Mouse (Mus musculus) embryonic facial prominence, embryonic 14.5 days (tissue): ENCODE results near the gene Synj2. TPM values are rescaled to one million over a fixed set of nuclear protein-coding genes. Genes with fewer than 3 reads are reported as not detected.

Source experiments
- ATAC-seq: fragments of 200-750 bp; cut with Nextera tagmentation; 2 replicates; pipeline ENCODE4 v1.8.0; 2017; ENCODE audit warnings: low read depth, moderate number of reproducible peaks, moderate TSS enrichment
- DNase-seq: peaks from one replicate; pipeline ENCODE4 v3.0.0-alpha.2; 2015; ENCODE audit warnings: low spot score
- H3K27ac ChIP-seq: fragments of 300-500 bp; sonication (generic); replicated peaks from 2 replicates; pipeline ENCODE4 v1.5.1; 2014; ENCODE audit warnings: low read depth, mild to moderate bottlenecking, low read length, moderate library complexity
- H3K27me3 ChIP-seq: fragments of 300-500 bp; sonication (generic); replicated peaks from 2 replicates; pipeline ENCODE4 v1.6.1; 2014; ENCODE audit warnings: low read length; ENCODE audit not compliant: control insufficient read depth, insufficient read depth
- H3K36me3 ChIP-seq: fragments of 300-500 bp; sonication (generic); 2 replicates; pipeline ENCODE4 v1.6.1; 2014; ENCODE audit warnings: low read length, mixed read lengths; ENCODE audit not compliant: control insufficient read depth, insufficient read depth
- H3K4me1 ChIP-seq: fragments of 300-500 bp; sonication (generic); 2 replicates; pipeline ENCODE4 v1.6.1; 2014; ENCODE audit warnings: antibody characterized with exemption, low read length; ENCODE audit not compliant: control insufficient read depth, insufficient read depth
- H3K4me2 ChIP-seq: fragments of 300-500 bp; sonication (generic); 2 replicates; pipeline ENCODE4 v1.6.1; 2014; ENCODE audit warnings: low read depth, mild to moderate bottlenecking, low read length, moderate library complexity, mixed read lengths
- H3K4me3 ChIP-seq: fragments of 300-500 bp; sonication (generic); 2 replicates; pipeline ENCODE4 v1.5.1; 2014; ENCODE audit warnings: low read depth, mild to moderate bottlenecking, low read length
- H3K9ac ChIP-seq: fragments of 300-500 bp; sonication (generic); 2 replicates; pipeline ENCODE4 v1.6.1; 2014; ENCODE audit warnings: low read depth, mild to moderate bottlenecking, low read length, moderate library complexity, mixed read lengths
- H3K9me3 ChIP-seq: fragments of 300-500 bp; sonication (generic); 2 replicates; pipeline ENCODE4 v1.6.1; 2016; ENCODE audit warnings: low read length; ENCODE audit not compliant: control insufficient read depth
- WGBS: fragments of 180-500 bp; shearing (Covaris S2); extraction: QIAGEN DNeasy Blood & Tissue Kit; methylation state at CpG from one replicate; pipeline ENCODE4 v1.1.7; 2014; 5-methylcytosine and 5-hydroxymethylcytosine counted together
- polyA plus RNA-seq: library from polyadenylated mRNA; unstranded; fragments of >200 nt; fragmentation: Nextera tagmentation; extraction: Ambion mirVana; gene quantifications from 2 replicates; pipeline ENCODE4 v1.2.1, GENCODE M21; 2014

Gene Synj2
- polyA plus RNA-seq, 1 experiment from 2014 or later, result 4.7 TPM

GRCm38 (mm10) chr17:5996589-5996988 lies 55.5 kb downstream of the Synj2 start:
- WGBS, result 63% methylated on average over 14 of the region's 14 CpGs
- Histone ChIP-seq H3K9ac (no peak overlapping the region), H3K36me3 (no peaks in the 10 kb centered on the region), H3K27ac (no peak overlapping the region), H3K4me2 (no peak overlapping the region), H3K9me3 (no peaks in the 10 kb centered on the region), H3K4me3 (no peak overlapping the region), H3K4me1 (0 out of 2 replicates have a peak, but pooled peaks cover 2% of the 10 kb centered on the region), H3K27me3 (no peaks in the 10 kb centered on the region)
- no peak for DNase-seq
- ATAC-seq, result no peak

GRCm38 (mm10) chr17:5997380-5998234 lies 56.5 kb downstream of the Synj2 start:
- 72% methylated on average over 16 of the region's 16 CpGs for WGBS
- 0 out of 2 replicates have a peak, but pooled peaks cover 2% of the 10 kb centered on the region for H3K4me1 ChIP-seq
- H3K4me2 ChIP-seq, result no peak overlapping the region
- no peaks in the 10 kb centered on the region for H3K9me3 ChIP-seq
- no peak for ATAC-seq
- H3K27ac ChIP-seq, result no peak overlapping the region
- H3K4me3 ChIP-seq, result no peak overlapping the region
- H3K27me3 ChIP-seq, result no peaks in the 10 kb centered on the region
- no peak overlapping the region for H3K9ac ChIP-seq
- no peak for DNase-seq
- no peaks in the 10 kb centered on the region for H3K36me3 ChIP-seq

DNA sequence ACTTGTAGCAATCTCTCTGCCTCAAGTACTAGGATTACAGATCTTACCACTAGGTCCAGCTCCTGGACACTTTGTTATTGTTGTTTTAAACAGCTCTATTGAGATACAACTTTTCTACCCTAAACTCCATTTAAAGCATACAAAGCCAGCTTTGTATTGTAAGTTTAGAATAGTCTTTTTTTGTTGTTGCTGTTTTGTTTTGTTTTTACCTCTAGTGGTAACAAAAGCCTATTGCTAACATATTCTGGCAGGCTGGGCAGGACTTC lies 57.1 kb downstream of the Synj2 start:
- Histone ChIP-seq H3K4me1 (0 out of 2 replicates have a peak, but pooled peaks cover 2% of the 10 kb centered on the region), H3K36me3 (no peaks in the 10 kb centered on the region), H3K9ac (no peak overlapping the region), H3K27ac (no peak overlapping the region), H3K27me3 (no peaks in the 10 kb centered on the region), H3K4me2 (no peak overlapping the region), H3K9me3 (no peaks in the 10 kb centered on the region), H3K4me3 (no peak overlapping the region)
- ATAC-seq, result no peak
- DNase-seq, result no peak

- no peaks in the 10 kb centered on the region for H3K9me3 ChIP-seq
- 73% methylated on average over 5 of the region's 5 CpGs for WGBS
- no peaks in the 10 kb centered on the region for H3K27me3 ChIP-seq
- H3K4me3 ChIP-seq, result no peak overlapping the region
- no peak overlapping the region for H3K4me2 ChIP-seq
- ATAC-seq (no peak), DNase-seq (no peak)
- no peak overlapping the region for H3K27ac ChIP-seq
- no peak overlapping the region for H3K9ac ChIP-seq
- H3K36me3 ChIP-seq, result no peaks in the 10 kb centered on the region
- 0 out of 2 replicates have a peak, but pooled peaks cover 2% of the 10 kb centered on the region for H3K4me1 ChIP-seq
Measured at GRCm38 (mm10) chr17:5999039-5999543, 58.0 kb downstream of the Synj2 start.

- WGBS, result 77% methylated on average over 8 of the region's 8 CpGs
Measured at GRCm38 (mm10) chr17:6000864-6001319, 59.8 kb downstream of the Synj2 start.

DNA sequence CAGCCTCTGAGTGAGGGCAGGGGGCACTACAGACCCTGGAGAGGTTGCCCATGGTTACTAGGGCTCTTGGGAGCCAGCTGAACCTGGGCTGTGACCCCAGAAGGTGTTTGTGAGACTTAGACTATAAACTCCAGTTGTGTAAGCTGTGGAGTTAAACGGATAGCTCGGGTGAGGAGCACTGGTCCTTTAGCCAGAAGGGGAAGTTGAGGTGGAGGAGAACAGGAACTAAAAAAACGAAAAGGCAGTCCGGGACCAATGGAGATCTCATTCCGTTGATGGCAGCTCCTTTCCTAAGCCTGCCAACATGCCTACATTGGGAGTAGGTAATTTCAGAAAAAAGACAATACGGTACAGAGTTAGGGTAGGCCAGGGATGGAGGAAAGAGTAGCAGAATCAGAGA lies 60.3 kb downstream of the Synj2 start:
- Histone ChIP-seq H3K4me1 (peaks cover 14% of the 10 kb centered on the region), H3K4me3 (no peak overlapping the region), H3K27me3 (no peaks in the 10 kb centered on the region), H3K9me3 (no peaks in the 10 kb centered on the region), H3K4me2 (no peak overlapping the region), H3K9ac (no peak overlapping the region), H3K27ac (no peak overlapping the region), H3K36me3 (no peaks in the 10 kb centered on the region)
- DNase-seq (no peak), ATAC-seq (no peak)
- WGBS, result 79% methylated on average over 6 of the region's 6 CpGs

More at GRCm38 (mm10) chr17:6000864-6001319, 59.8 kb downstream of the Synj2 start:
- ATAC-seq, result no peak
- H3K9ac ChIP-seq, result no peak overlapping the region
- H3K36me3 ChIP-seq, result no peaks in the 10 kb centered on the region
- no peaks in the 10 kb centered on the region for H3K9me3 ChIP-seq
- H3K27ac ChIP-seq, result no peak overlapping the region
- H3K4me2 ChIP-seq, result no peak overlapping the region
- H3K4me1 ChIP-seq, result peaks cover 11% of the 10 kb centered on the region
- no peak overlapping the region for H3K4me3 ChIP-seq
- no peak for DNase-seq
- no peaks in the 10 kb centered on the region for H3K27me3 ChIP-seq

DNA sequence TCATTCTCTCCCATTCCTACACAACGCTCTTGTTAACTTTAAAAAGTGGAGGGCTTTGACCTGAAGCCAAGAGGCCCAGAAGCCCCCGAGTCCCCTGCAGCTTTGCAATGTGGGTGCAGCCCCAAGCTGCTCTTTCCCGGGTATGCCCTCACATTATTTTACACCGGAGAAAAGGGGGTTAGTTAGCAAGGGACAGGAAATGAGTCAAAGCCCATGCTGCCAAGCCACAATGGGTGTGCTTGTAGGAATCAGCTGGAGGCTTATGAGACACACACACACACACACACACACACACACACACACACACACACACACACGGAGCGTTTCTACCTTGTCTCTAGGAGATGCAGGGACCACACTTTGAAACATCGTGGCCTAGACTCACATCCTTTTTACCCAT lies 60.8 kb downstream of the Synj2 start:
- Histone ChIP-seq H3K4me2 (no peak overlapping the region), H3K4me1 (peaks cover 16% of the 10 kb centered on the region), H3K9me3 (no peaks in the 10 kb centered on the region), H3K27me3 (no peaks in the 10 kb centered on the region), H3K4me3 (no peak overlapping the region), H3K36me3 (no peaks in the 10 kb centered on the region), H3K9ac (no peak overlapping the region), H3K27ac (no peak overlapping the region)
- ATAC-seq (no peak), DNase-seq (no peak)
- 64% methylated on average over 7 of the region's 7 CpGs for WGBS

- DNase-seq (no peak), ATAC-seq (no peak)
- no peaks in the 10 kb centered on the region for H3K27me3 ChIP-seq
- no peak overlapping the region for H3K4me3 ChIP-seq
- H3K27ac ChIP-seq, result no peak overlapping the region
- no peaks in the 10 kb centered on the region for H3K9me3 ChIP-seq
- no peaks in the 10 kb centered on the region for H3K36me3 ChIP-seq
- H3K9ac ChIP-seq, result no peak overlapping the region
- peaks cover 19% of the 10 kb centered on the region for H3K4me1 ChIP-seq
- H3K4me2 ChIP-seq, result no peak overlapping the region
- 87% methylated on average over 6 of the region's 6 CpGs for WGBS
Measured at GRCm38 (mm10) chr17:6002563-6002962, 61.5 kb downstream of the Synj2 start.

GRCm38 (mm10) chr17:6003661-6004060 lies 62.6 kb downstream of the Synj2 start:
- no peak for ATAC-seq
- WGBS, result 90% methylated on average over 6 of the region's 6 CpGs
- H3K4me3 ChIP-seq, result no peak overlapping the region

More at GRCm38 (mm10) chr17:6003661-6004060, 62.6 kb downstream of the Synj2 start:
- Histone ChIP-seq H3K27me3 (no peaks in the 10 kb centered on the region), H3K36me3 (no peaks in the 10 kb centered on the region), H3K4me1 (peaks cover 18% of the 10 kb centered on the region), H3K9ac (no peak overlapping the region), H3K4me2 (no peak overlapping the region), H3K9me3 (no peaks in the 10 kb centered on the region), H3K27ac (no peak overlapping the region)
- DNase-seq, result no peak
